14 mouse cellular contexts compared by ENCODE assay signal in genomic region chr6:115684851-115685646, GRCm38 (mm10). TPM values are rescaled to one million over a fixed set of nuclear protein-coding genes. Genes with fewer than 3 reads are reported as not detected.
DNase-seq lines count a peak whose midpoint lies in the region; ATAC-seq and TF ChIP-seq lines count a peak whose summit lies in the region.
"Had no signal": no experiment of that assay in that cellular context is flagged by ENCODE, and none has a peak within 500 bp of the region (broad histone marks: within the 10 kb centered on the region; RNA-seq: fewer than 3 reads in every experiment).

No protein-coding gene starts in this region.

- no peak overlapping the region for H3K9ac ChIP-seq in hindbrain, embryonic 12.5 days
- H3K9ac ChIP-seq in hindbrain, embryonic 13.5 days: no peak overlapping the region
- H3K9ac ChIP-seq in ES-E14 (ENCODE audit: insufficient read depth, low read depth, low read length, poor library complexity, severe bottlenecking): peak overlapping the region; percentile 83
- H3K9ac ChIP-seq in midbrain, embryonic 14.5 days (replicated peaks; ENCODE audit: low read length): no peak overlapping the region
- no peak overlapping the region for H3K9ac ChIP-seq in intestine, embryonic 15.5 days
- H3K9ac ChIP-seq: lung, embryonic 15.5 days had no signal

- no peaks in the 10 kb centered on the region for H3K27me3 ChIP-seq in hindbrain, embryonic 12.5 days
- H3K27me3 ChIP-seq in hindbrain, embryonic 13.5 days: no peaks in the 10 kb centered on the region
- H3K27me3 ChIP-seq in embryonic facial prominence, embryonic 10.5 days (replicated peaks; ENCODE audit: low read depth, poor library complexity, severe bottlenecking): no peaks in the 10 kb centered on the region
- H3K27me3 ChIP-seq in midbrain, embryonic 14.5 days (ENCODE audit: control insufficient read depth, insufficient read depth, low read length): no peaks in the 10 kb centered on the region
- no peaks in the 10 kb centered on the region for H3K27me3 ChIP-seq in intestine, embryonic 15.5 days (replicated peaks)
- H3K27me3 ChIP-seq: lung, embryonic 15.5 days had no signal

- in situ Hi-C loops in ES-E14 (cut with MboI; ENCODE audit: low sequenced_read_pairs in 2 of 2, unreplicated experiment in 2 of 2): no loop called here

- DNase-seq in ES-E14 (ENCODE audit: low read depth, low spot score): peak; percentile 78
- no peak for DNase-seq in embryonic facial prominence, embryonic 10.5 days (ENCODE audit: low spot score)
- DNase-seq in midbrain, embryonic 14.5 days: peak; percentile 13
- DNase-seq in kidney, adult 11 months: no peak
- DNase-seq in thymus, postnatal 36 days: no peak
- DNase-seq: embryo, embryonic 11 days; kidney, adult 9 months; layer of hippocampus, postnatal 36 days; thymus, adult 2 months had no signal

- ATAC-seq in hindbrain, embryonic 12.5 days (ENCODE audit: low FRiP score): no peak
- no peak for ATAC-seq in hindbrain, embryonic 13.5 days (ENCODE audit: low FRiP score)
- no peak for ATAC-seq in midbrain, embryonic 14.5 days (ENCODE audit: low FRiP score, low TSS enrichment)
- ATAC-seq in intestine, embryonic 15.5 days: no peak
- ATAC-seq: forebrain, embryonic 16.5 days had no signal

- H3K27ac ChIP-seq in hindbrain, embryonic 12.5 days: no peak overlapping the region
- H3K27ac ChIP-seq in hindbrain, embryonic 13.5 days: no peak overlapping the region
- peak overlapping the region; percentile 96 for H3K27ac ChIP-seq in ES-E14 (ENCODE audit: insufficient read depth, low read depth, low read length, poor library complexity, severe bottlenecking)
- H3K27ac ChIP-seq in embryonic facial prominence, embryonic 10.5 days (replicated peaks): no peak overlapping the region
- H3K27ac ChIP-seq in midbrain, embryonic 14.5 days (replicated peaks; ENCODE audit: low read depth, low read length): no peak overlapping the region
- no peak overlapping the region for H3K27ac ChIP-seq in intestine, embryonic 15.5 days
- H3K27ac ChIP-seq: lung, embryonic 15.5 days had no signal

- no peak overlapping the region for H3K4me3 ChIP-seq in hindbrain, embryonic 12.5 days
- H3K4me3 ChIP-seq in hindbrain, embryonic 13.5 days: no peak overlapping the region
- H3K4me3 ChIP-seq in ES-E14 (ENCODE audit: insufficient read depth in 1 of 2, low read depth in 1 of 2, low read length in 2 of 2, poor library complexity in 1 of 2, severe bottlenecking in 1 of 2): peak overlapping the region; percentile 82 to 83
- 0 out of 2 replicates have a peak overlapping the region, but pooled peaks have one; percentile 16 for H3K4me3 ChIP-seq in embryonic facial prominence, embryonic 10.5 days
- H3K4me3 ChIP-seq in midbrain, embryonic 14.5 days (replicated peaks; ENCODE audit: low read depth, low read length): no peak overlapping the region
- no peak overlapping the region for H3K4me3 ChIP-seq in intestine, embryonic 15.5 days (replicated peaks)
- H3K4me3 ChIP-seq: lung, embryonic 15.5 days had no signal

- H3K36me3 ChIP-seq in hindbrain, embryonic 12.5 days: no peaks in the 10 kb centered on the region
- H3K36me3 ChIP-seq in hindbrain, embryonic 13.5 days: no peaks in the 10 kb centered on the region
- no peaks in the 10 kb centered on the region for H3K36me3 ChIP-seq in ES-E14 (ENCODE audit: control insufficient read depth, insufficient read depth, low read length, poor library complexity, severe bottlenecking)
- H3K36me3 ChIP-seq in embryonic facial prominence, embryonic 10.5 days (replicated peaks): no peaks in the 10 kb centered on the region
- H3K36me3 ChIP-seq in midbrain, embryonic 14.5 days (ENCODE audit: control insufficient read depth, insufficient read depth, low read length): no peaks in the 10 kb centered on the region
- no peaks in the 10 kb centered on the region for H3K36me3 ChIP-seq in intestine, embryonic 15.5 days
- H3K36me3 ChIP-seq: lung, embryonic 15.5 days had no signal

- 0 out of 2 replicates have a peak, but pooled peaks cover 6% of the 10 kb centered on the region for H3K9me3 ChIP-seq in hindbrain, embryonic 12.5 days (replicated peaks)
- no peaks in the 10 kb centered on the region for H3K9me3 ChIP-seq in hindbrain, embryonic 13.5 days
- no peaks in the 10 kb centered on the region for H3K9me3 ChIP-seq in ES-E14 (ENCODE audit: control insufficient read depth, insufficient read depth, low read depth, low read length)
- 0 out of 2 replicates have a peak, but pooled peaks cover 2% of the 10 kb centered on the region for H3K9me3 ChIP-seq in embryonic facial prominence, embryonic 10.5 days
- no peaks in the 10 kb centered on the region for H3K9me3 ChIP-seq in midbrain, embryonic 14.5 days (ENCODE audit: control insufficient read depth, low read length)
- no peaks in the 10 kb centered on the region for H3K9me3 ChIP-seq in intestine, embryonic 15.5 days
- H3K9me3 ChIP-seq: lung, embryonic 15.5 days had no signal

- WGBS in hindbrain, embryonic 12.5 days: 57% methylated on average over 11 of the region's 11 CpGs
- WGBS in hindbrain, embryonic 13.5 days: 57% methylated on average over 11 of the region's 11 CpGs
- WGBS in embryonic facial prominence, embryonic 10.5 days: 58% methylated on average over 11 of the region's 11 CpGs
- WGBS in midbrain, embryonic 14.5 days: 47% methylated on average over 11 of the region's 11 CpGs
- WGBS in intestine, embryonic 15.5 days: 67% methylated on average over 11 of the region's 11 CpGs

- no peaks in the 10 kb centered on the region for H3K4me1 ChIP-seq in hindbrain, embryonic 12.5 days
- H3K4me1 ChIP-seq in hindbrain, embryonic 13.5 days (replicated peaks): no peaks in the 10 kb centered on the region
- H3K4me1 ChIP-seq in ES-E14 (ENCODE audit: control insufficient read depth in 2 of 2, insufficient read depth in 2 of 2, low read length in 2 of 2, poor library complexity in 1 of 2): peaks cover 0 to 13% of the 10 kb centered on the region in 2 experiments; a peak in 2 of 4 replicates
- H3K4me1 ChIP-seq in embryonic facial prominence, embryonic 10.5 days: no peaks in the 10 kb centered on the region
- H3K4me1 ChIP-seq in midbrain, embryonic 14.5 days (ENCODE audit: control insufficient read depth, insufficient read depth, low read length): no peaks in the 10 kb centered on the region
- H3K4me1 ChIP-seq in intestine, embryonic 15.5 days (replicated peaks): no peaks in the 10 kb centered on the region
- H3K4me1 ChIP-seq: lung, embryonic 15.5 days had no signal

- H3K4me2 ChIP-seq in hindbrain, embryonic 12.5 days (replicated peaks): peak overlapping the region; percentile 15; the same call in 1 of the 2 replicates
- H3K4me2 ChIP-seq in hindbrain, embryonic 13.5 days: no peak overlapping the region
- H3K4me2 ChIP-seq in midbrain, embryonic 14.5 days (ENCODE audit: low read length): no peak overlapping the region
- no peak overlapping the region for H3K4me2 ChIP-seq in intestine, embryonic 15.5 days (replicated peaks)
- H3K4me2 ChIP-seq: lung, embryonic 15.5 days had no signal

TF ChIP-seq in ES-E14, 5 proteins besides CTCF, POLR2A, EP300 and RAD21:
- no peak for TF ChIP-seq CHD2 (IDR thresholded peaks at IDR 0.05; ENCODE audit: low read depth, low read length)
- no peak for TF ChIP-seq HCFC1 (IDR thresholded peaks at IDR 0.05; ENCODE audit: borderline replicate concordance, insufficient read depth, low read length)
- no peak for TF ChIP-seq ZNF384 (IDR thresholded peaks at IDR 0.05; ENCODE audit: low read depth, low read length)
- TF ChIP-seq ZC3H11A (IDR thresholded peaks at IDR 0.05; ENCODE audit: borderline replicate concordance, low read depth, low read length): no peak
- no peak for TF ChIP-seq MAFK (IDR thresholded peaks at IDR 0.05; ENCODE audit: insufficient read depth, low read depth, low read length)

RNA-seq across cellular contexts. Expression of gene Raf1, which starts 8.6 kb away (rescaled TPM):
- polyA plus RNA-seq in hindbrain, embryonic 12.5 days (2016; fragmentation: Nextera tagmentation; extraction: Ambion mirVana): 159 TPM in 2 replicates
- polyA plus RNA-seq in hindbrain, embryonic 13.5 days (2015; fragmentation: Nextera tagmentation; extraction: Ambion mirVana): 147 and 149 TPM in 2 replicates
- 128 and 140 TPM in 2 replicates for total RNA-seq in ES-E14 (2012; rRNA removed)
- 123 and 126 TPM in 2 replicates for polyA plus RNA-seq in embryonic facial prominence, embryonic 10.5 days (2016; fragmentation: Nextera tagmentation; extraction: Ambion mirVana)
- 148 and 179 TPM in 2 replicates for polyA plus RNA-seq in midbrain, embryonic 14.5 days (2014; fragmentation: Nextera tagmentation; extraction: Ambion mirVana)
- polyA plus RNA-seq in intestine, embryonic 15.5 days (2015; fragmentation: Nextera tagmentation; extraction: Ambion mirVana): 76.2 and 79.5 TPM in 2 replicates

Comparison
In these comparisons a context has a peak if more than half of its experiments do, and no peak if none do; other contexts are left out.
1. H3K4me3 ChIP-seq: peak in ES-E14 (2 of 2) and embryonic facial prominence, embryonic 10.5 days (single experiment); none in hindbrain, embryonic 12.5 days (single experiment), hindbrain, embryonic 13.5 days (single experiment), midbrain, embryonic 14.5 days (single experiment) and intestine, embryonic 15.5 days (single experiment).
2. DNase-seq: peak in ES-E14 (single experiment) and midbrain, embryonic 14.5 days (single experiment); none in embryonic facial prominence, embryonic 10.5 days (single experiment), kidney, adult 11 months (single experiment) and thymus, postnatal 36 days (0 of 2).